Mouse (Mus musculus): Measurements from ENCODE around the gene Tff3. TPM values are rescaled to one million over a fixed set of nuclear protein-coding genes. Genes with fewer than 3 reads are reported as not detected.

Gene Tff3
- polyA plus RNA-seq, 1 experiment from 2014 or later: 179 TPM

GRCm38 (mm10) chr17:31089848-31090247, 39.6 kb downstream of the Tff3 start:
- H3K27me3 ChIP-seq (ENCODE audit: control insufficient read depth, insufficient read depth, low read depth, low read length): no peaks in the 10 kb centered on the region
- H3K9ac ChIP-seq (ENCODE audit: low read depth, low read length): no peak overlapping the region; the same call in 1 of the 2 replicates
- peaks cover 5% of the 10 kb centered on the region for H3K36me3 ChIP-seq (ENCODE audit: control insufficient read depth, insufficient read depth)
- peaks cover 53% of the 10 kb centered on the region for H3K4me1 ChIP-seq (ENCODE audit: control insufficient read depth, low read depth, low read length)
- WGBS (ENCODE audit: insufficient replicate concordance): 46% methylated on average over 8 of the region's 8 CpGs
- H3K27ac ChIP-seq (ENCODE audit: low read length): peak overlapping the region; percentile 88
- H3K9me3 ChIP-seq (replicated peaks; ENCODE audit: control insufficient read depth, low read length): no peaks in the 10 kb centered on the region
- no peak overlapping the region for H3K4me2 ChIP-seq (ENCODE audit: low read depth, low read length)
- ATAC-seq (ENCODE audit: low read depth): no peak
- no peak overlapping the region for H3K4me3 ChIP-seq (ENCODE audit: low read depth, low read length)

GRCm38 (mm10) chr17:31088711-31089110, 40.7 kb downstream of the Tff3 start:
- Histone ChIP-seq H3K4me1 (ENCODE audit: control insufficient read depth, low read depth, low read length) (peaks cover 53% of the 10 kb centered on the region), H3K4me2 (ENCODE audit: low read depth, low read length) (no peak overlapping the region), H3K27ac (ENCODE audit: low read length) (peak overlapping the region; percentile 42), H3K9ac (ENCODE audit: low read depth, low read length) (no peak overlapping the region), H3K27me3 (ENCODE audit: control insufficient read depth, insufficient read depth, low read depth, low read length) (no peaks in the 10 kb centered on the region), H3K9me3 (replicated peaks; ENCODE audit: control insufficient read depth, low read length) (no peaks in the 10 kb centered on the region), H3K4me3 (ENCODE audit: low read depth, low read length) (no peak overlapping the region), H3K36me3 (ENCODE audit: control insufficient read depth, insufficient read depth) (peaks cover 5% of the 10 kb centered on the region)
- ATAC-seq (ENCODE audit: low read depth): no peak
- WGBS (ENCODE audit: insufficient replicate concordance): 42% methylated on average over 5 of the region's 5 CpGs

- ATAC-seq (ENCODE audit: low read depth): no peak
- no peak overlapping the region for H3K4me3 ChIP-seq (ENCODE audit: low read depth, low read length)
- peaks cover 56% of the 10 kb centered on the region for H3K4me1 ChIP-seq (ENCODE audit: control insufficient read depth, low read depth, low read length)
- no peak overlapping the region for H3K27ac ChIP-seq (ENCODE audit: low read length)
- no peaks in the 10 kb centered on the region for H3K9me3 ChIP-seq (replicated peaks; ENCODE audit: control insufficient read depth, low read length)
- 83% methylated on average over 7 of the region's 7 CpGs for WGBS (ENCODE audit: insufficient replicate concordance)
- H3K27me3 ChIP-seq (ENCODE audit: control insufficient read depth, insufficient read depth, low read depth, low read length): no peaks in the 10 kb centered on the region
- no peaks in the 10 kb centered on the region for H3K36me3 ChIP-seq (ENCODE audit: control insufficient read depth, insufficient read depth)
- H3K4me2 ChIP-seq (ENCODE audit: low read depth, low read length): no peak overlapping the region
- no peak overlapping the region for H3K9ac ChIP-seq (ENCODE audit: low read depth, low read length)
These were observed 43.2 kb downstream of the Tff3 start for GRCm38 (mm10) chr17:31086196-31086595.

GRCm38 (mm10) chr17:31085519-31085918, 43.9 kb downstream of the Tff3 start:
- no peaks in the 10 kb centered on the region for H3K36me3 ChIP-seq (ENCODE audit: control insufficient read depth, insufficient read depth)
- H3K4me2 ChIP-seq (ENCODE audit: low read depth, low read length): no peak overlapping the region
- H3K9me3 ChIP-seq (replicated peaks; ENCODE audit: control insufficient read depth, low read length): no peaks in the 10 kb centered on the region
- H3K9ac ChIP-seq (ENCODE audit: low read depth, low read length): no peak overlapping the region
- peak; percentile 62 for ATAC-seq (ENCODE audit: low read depth)
- no peak overlapping the region for H3K4me3 ChIP-seq (ENCODE audit: low read depth, low read length)
- H3K27ac ChIP-seq (ENCODE audit: low read length): peak overlapping the region; percentile 16; the same call in 1 of the 2 replicates
- 36% methylated on average over 3 of the region's 3 CpGs for WGBS (ENCODE audit: insufficient replicate concordance)
- H3K4me1 ChIP-seq (ENCODE audit: control insufficient read depth, low read depth, low read length): peaks cover 49% of the 10 kb centered on the region
- no peaks in the 10 kb centered on the region for H3K27me3 ChIP-seq (ENCODE audit: control insufficient read depth, insufficient read depth, low read depth, low read length)

GRCm38 (mm10) chr17:31082296-31083078, 47.0 kb downstream of the Tff3 start:
- Histone ChIP-seq H3K4me2 (ENCODE audit: low read depth, low read length) (peak overlapping the region; percentile 17; the same call in 1 of the 2 replicates), H3K9me3 (replicated peaks; ENCODE audit: control insufficient read depth, low read length) (no peaks in the 10 kb centered on the region), H3K27ac (ENCODE audit: low read length) (peak overlapping the region; percentile 33; the same call in 1 of the 2 replicates), H3K4me3 (ENCODE audit: low read depth, low read length) (no peak overlapping the region), H3K27me3 (ENCODE audit: control insufficient read depth, insufficient read depth, low read depth, low read length) (no peaks in the 10 kb centered on the region), H3K36me3 (ENCODE audit: control insufficient read depth, insufficient read depth) (no peaks in the 10 kb centered on the region), H3K4me1 (ENCODE audit: control insufficient read depth, low read depth, low read length) (peaks cover 25% of the 10 kb centered on the region), H3K9ac (ENCODE audit: low read depth, low read length) (no peak overlapping the region)
- 72% methylated on average over 4 of the region's 4 CpGs for WGBS (ENCODE audit: insufficient replicate concordance)
- ATAC-seq (ENCODE audit: low read depth): peak; percentile 60

- WGBS (ENCODE audit: insufficient replicate concordance): 52% methylated on average over 12 of the region's 12 CpGs
- H3K27ac ChIP-seq (ENCODE audit: low read length): no peak overlapping the region
- H3K36me3 ChIP-seq (ENCODE audit: control insufficient read depth, insufficient read depth): no peaks in the 10 kb centered on the region
- H3K27me3 ChIP-seq (ENCODE audit: control insufficient read depth, insufficient read depth, low read depth, low read length): no peaks in the 10 kb centered on the region
- H3K9me3 ChIP-seq (replicated peaks; ENCODE audit: control insufficient read depth, low read length): no peaks in the 10 kb centered on the region
- no peak overlapping the region for H3K4me3 ChIP-seq (ENCODE audit: low read depth, low read length)
- ATAC-seq (ENCODE audit: low read depth): peak; percentile 34; the same call in 1 of the 2 replicates
- no peak overlapping the region for H3K4me2 ChIP-seq (ENCODE audit: low read depth, low read length)
- no peak overlapping the region for H3K9ac ChIP-seq (ENCODE audit: low read depth, low read length)
- peaks cover 29% of the 10 kb centered on the region for H3K4me1 ChIP-seq (ENCODE audit: control insufficient read depth, low read depth, low read length)
These were observed 50.2 kb downstream of the Tff3 start for GRCm38 (mm10) chr17:31079078-31079840.

GRCm38 (mm10) chr17:31078581-31078980, 50.9 kb downstream of the Tff3 start:
- WGBS (ENCODE audit: insufficient replicate concordance): 78% methylated on average over 11 of the region's 11 CpGs
- Histone ChIP-seq H3K36me3 (ENCODE audit: control insufficient read depth, insufficient read depth) (no peaks in the 10 kb centered on the region), H3K4me2 (ENCODE audit: low read depth, low read length) (no peak overlapping the region), H3K9me3 (replicated peaks; ENCODE audit: control insufficient read depth, low read length) (no peaks in the 10 kb centered on the region), H3K27ac (ENCODE audit: low read length) (no peak overlapping the region), H3K27me3 (ENCODE audit: control insufficient read depth, insufficient read depth, low read depth, low read length) (no peaks in the 10 kb centered on the region), H3K4me1 (ENCODE audit: control insufficient read depth, low read depth, low read length) (peaks cover 36% of the 10 kb centered on the region), H3K9ac (ENCODE audit: low read depth, low read length) (no peak overlapping the region), H3K4me3 (ENCODE audit: low read depth, low read length) (no peak overlapping the region)
- ATAC-seq (ENCODE audit: low read depth): no peak

- no peaks in the 10 kb centered on the region for H3K9me3 ChIP-seq (replicated peaks; ENCODE audit: control insufficient read depth, low read length)
- H3K4me3 ChIP-seq (ENCODE audit: low read depth, low read length): no peak overlapping the region
- 68% methylated on average over 5 of the region's 5 CpGs for WGBS (ENCODE audit: insufficient replicate concordance)
- no peaks in the 10 kb centered on the region for H3K27me3 ChIP-seq (ENCODE audit: control insufficient read depth, insufficient read depth, low read depth, low read length)
- no peak for ATAC-seq (ENCODE audit: low read depth)
- H3K4me1 ChIP-seq (ENCODE audit: control insufficient read depth, low read depth, low read length): peaks cover 37% of the 10 kb centered on the region
- H3K36me3 ChIP-seq (ENCODE audit: control insufficient read depth, insufficient read depth): no peaks in the 10 kb centered on the region
- no peak overlapping the region for H3K4me2 ChIP-seq (ENCODE audit: low read depth, low read length)
- no peak overlapping the region for H3K9ac ChIP-seq (ENCODE audit: low read depth, low read length)
- no peak overlapping the region for H3K27ac ChIP-seq (ENCODE audit: low read length)
These were observed 51.9 kb downstream of the Tff3 start for GRCm38 (mm10) chr17:31077561-31077960.

- Histone ChIP-seq H3K36me3 (ENCODE audit: control insufficient read depth, insufficient read depth) (no peaks in the 10 kb centered on the region), H3K27ac (ENCODE audit: low read length) (peak overlapping the region; percentile 10), H3K9ac (ENCODE audit: low read depth, low read length) (no peak overlapping the region), H3K4me2 (ENCODE audit: low read depth, low read length) (no peak overlapping the region), H3K27me3 (ENCODE audit: control insufficient read depth, insufficient read depth, low read depth, low read length) (no peaks in the 10 kb centered on the region), H3K4me3 (ENCODE audit: low read depth, low read length) (no peak overlapping the region), H3K9me3 (replicated peaks; ENCODE audit: control insufficient read depth, low read length) (no peaks in the 10 kb centered on the region), H3K4me1 (ENCODE audit: control insufficient read depth, low read depth, low read length) (peaks cover 53% of the 10 kb centered on the region)
- WGBS (ENCODE audit: insufficient replicate concordance): 73% methylated on average over 5 of the region's 5 CpGs
- ATAC-seq (ENCODE audit: low read depth): no peak
These were observed 54.0 kb downstream of the Tff3 start for GRCm38 (mm10) chr17:31075471-31075870.
